Mouse (Mus musculus) frontal cortex, postnatal 10 days (tissue): Measurements from ENCODE around the gene Gm973.

Experiments
- DNase-seq, 2 experiments: peaks; one replicate each; pipeline ENCODE4 v3.0.0; 2022; ENCODE audit warnings: low spot score in 2 of 2, mixed read lengths in 1 of 2

Gm973 gene

DNA sequence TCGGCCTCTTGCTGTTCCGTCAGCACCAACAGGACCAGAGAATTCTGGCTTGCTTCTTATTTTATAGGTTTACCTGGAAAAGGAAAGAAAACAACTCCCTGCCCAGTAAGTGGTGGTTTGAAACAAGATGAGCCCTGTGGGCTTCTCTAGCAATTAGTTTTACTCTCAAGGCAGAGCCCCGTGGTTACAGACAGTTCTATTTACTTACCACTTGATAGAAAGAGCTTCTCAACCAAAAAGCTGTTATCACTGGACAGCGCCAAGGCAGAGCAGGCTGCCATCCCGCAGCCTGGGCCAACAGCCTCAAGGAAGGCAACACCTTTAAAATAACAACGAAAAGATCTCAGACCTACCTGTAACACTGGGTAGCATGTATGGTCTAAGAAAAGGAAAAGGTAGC, 26.2 kb downstream of the Gm973 start:
- DNase-seq, result no peak

DNA sequence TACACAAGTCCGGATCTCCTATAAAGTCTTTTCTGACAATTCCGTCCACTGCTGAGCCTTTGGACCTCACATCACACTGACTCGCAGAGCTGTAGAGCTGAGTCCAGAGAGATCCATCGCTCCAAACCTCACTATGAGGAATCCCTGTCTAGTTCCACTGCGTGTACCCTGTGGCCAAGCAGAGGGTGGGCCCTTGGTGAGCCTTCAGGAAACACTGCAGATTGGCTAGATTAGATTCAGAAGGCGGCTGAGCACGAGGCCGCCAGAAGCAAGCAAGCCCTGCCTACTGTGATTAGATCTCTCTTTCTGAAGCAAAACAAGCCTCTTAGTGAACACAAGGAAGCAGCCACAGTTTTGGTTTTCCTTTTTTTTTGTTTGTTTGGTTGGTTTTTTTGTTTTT, 27.8 kb downstream of the Gm973 start:
- DNase-seq, result no peak

DNA sequence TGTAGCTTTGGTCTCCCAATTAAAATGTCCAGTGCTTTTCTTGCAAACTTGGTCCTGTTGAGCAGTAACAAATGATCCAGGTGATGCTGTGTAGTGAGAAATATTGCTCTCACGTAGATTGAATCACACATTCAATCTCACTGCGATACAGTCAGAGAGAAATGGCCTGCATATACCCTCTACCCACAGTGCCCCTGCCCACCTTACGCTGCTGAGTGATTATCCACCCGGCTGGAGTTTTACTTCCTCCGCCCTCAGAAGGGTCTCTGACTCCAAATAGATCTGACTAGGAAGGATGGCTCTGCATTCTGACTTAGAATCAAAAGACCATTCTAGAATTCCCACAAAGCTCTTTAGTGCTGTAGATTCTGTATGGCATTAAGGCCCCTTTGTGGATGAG, 32.4 kb downstream of the Gm973 start:
- no peak for DNase-seq

DNA sequence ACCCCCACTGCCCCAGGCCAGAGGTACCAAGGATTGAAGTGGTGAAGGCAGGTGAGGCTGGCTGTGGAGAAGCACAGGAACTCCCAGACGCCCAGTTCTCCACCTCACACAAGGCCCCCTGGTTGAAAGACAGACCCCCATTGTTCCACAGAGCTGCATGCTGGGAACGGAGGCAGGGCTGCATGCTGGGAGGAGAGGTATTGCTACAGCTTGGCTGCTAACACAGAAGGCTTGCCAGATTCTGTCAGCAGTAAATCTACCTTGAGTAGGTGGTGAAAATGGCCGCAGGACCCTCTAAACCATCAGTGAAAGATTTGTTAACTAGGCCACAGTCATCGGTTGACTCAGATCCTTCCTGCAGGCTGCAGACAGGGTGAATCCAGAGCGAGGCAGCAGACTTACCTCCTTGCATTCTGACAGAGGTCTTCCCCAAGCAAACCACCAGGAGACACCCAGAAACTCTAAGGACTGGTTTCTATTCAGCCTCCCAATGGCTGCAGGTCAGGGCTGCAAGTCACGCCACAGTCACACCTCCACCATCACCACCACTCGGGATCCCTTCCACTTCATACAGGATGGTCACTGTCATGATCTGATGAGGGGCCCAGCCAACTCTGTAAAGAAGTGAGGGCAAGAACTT, 33.1 kb downstream of the Gm973 start:
- DNase-seq, result no peak

DNA sequence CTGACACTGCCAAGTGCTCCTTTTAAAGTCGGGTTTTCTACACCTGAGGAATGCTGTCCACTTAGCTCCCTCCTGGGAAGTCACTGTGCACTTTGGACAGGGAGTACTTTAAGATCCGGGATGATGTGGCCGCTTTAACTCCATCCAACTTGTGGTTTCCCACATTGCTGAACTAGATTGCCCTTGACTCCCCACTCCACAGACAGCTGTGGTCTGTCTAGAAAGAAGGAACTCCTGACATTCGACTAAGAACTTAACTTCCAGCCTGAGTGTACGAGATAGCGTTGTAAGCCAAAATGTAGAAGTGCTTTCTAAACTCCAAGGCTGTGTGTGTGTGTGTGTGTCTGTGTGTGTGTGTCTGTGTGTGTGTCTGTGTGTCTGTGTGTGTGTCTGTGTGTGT, 34.2 kb downstream of the Gm973 start:
- DNase-seq, result no peak

DNA sequence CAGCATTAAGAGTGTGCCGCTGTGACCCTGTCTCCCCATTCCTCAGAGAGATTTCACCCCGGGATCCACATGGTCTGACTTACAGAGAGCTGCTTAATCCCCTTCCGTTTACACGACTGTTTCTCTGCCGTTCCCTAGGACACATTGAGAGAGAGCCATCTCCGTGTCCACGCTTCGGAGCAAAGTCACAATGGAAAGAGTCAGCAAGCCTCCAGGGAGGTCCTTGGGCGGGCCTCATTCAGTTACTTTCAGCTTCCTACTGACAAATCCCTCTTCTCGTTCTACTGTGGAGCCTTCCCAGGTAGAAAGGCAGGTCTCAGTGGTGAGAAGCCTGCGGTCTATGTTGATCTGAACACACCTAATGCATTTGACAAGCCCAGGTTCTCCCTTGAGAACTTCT, 34.9 kb downstream of the Gm973 start:
- DNase-seq, result no peak

DNA sequence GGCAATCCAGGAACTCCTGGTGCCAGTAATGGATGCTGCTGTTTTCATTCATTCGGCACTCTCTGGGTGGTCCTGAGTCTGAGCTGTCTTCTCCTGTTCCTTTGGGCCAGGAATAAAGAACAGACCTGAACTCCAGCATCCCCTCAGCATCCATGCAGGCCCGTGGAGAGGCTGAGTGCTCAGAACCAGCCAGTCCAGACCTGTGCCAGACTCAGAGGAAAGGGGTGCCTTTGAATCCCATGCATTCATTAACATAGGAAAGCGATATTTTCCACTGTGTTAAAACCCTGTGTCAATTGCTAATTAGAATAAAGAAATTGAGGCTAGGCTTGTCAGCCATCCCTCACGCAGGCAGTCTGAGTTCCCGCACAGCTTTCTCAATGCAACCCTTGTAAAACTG, 37.6 kb downstream of the Gm973 start:
- DNase-seq, result no peak

DNA sequence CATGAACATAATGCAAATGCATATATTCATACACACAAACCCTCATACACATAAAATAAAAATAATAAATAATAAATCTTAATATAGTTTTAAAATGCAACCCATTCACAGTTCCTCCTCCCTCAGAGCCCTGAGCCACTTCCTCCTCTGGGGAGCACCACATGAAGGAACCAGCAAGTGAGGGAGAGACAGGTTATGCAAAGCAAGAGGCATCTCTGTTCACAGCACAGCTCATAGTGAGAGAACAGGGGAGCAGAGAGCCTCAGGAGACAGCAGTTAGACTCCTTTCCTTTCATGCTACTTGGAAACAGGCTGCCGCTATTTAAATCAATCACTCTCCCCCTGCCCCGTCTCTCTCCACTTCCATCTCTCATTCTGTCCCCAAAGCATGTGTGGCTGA, 47.5 kb downstream of the Gm973 start:
- no peak for DNase-seq

DNA sequence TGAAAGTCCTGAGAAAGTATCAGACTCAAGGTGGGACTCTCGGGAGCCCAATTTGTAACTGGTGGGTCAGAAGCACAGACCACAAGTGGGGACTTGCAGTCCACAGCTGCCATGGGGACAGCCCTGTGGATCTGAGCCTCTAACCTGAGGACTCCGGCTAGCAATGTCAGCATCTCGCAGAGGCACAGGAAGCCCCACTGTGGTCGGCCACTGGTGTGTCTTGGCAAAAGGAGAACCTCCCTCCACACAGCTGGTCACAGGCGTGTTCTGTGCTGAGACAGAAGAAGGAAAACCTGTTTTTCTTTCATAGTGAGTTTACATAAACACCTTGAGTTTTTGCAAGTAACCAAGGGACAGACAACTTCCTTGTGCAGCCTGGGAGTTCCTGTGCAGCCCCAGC, 49.7 kb downstream of the Gm973 start:
- no peak for DNase-seq

DNA sequence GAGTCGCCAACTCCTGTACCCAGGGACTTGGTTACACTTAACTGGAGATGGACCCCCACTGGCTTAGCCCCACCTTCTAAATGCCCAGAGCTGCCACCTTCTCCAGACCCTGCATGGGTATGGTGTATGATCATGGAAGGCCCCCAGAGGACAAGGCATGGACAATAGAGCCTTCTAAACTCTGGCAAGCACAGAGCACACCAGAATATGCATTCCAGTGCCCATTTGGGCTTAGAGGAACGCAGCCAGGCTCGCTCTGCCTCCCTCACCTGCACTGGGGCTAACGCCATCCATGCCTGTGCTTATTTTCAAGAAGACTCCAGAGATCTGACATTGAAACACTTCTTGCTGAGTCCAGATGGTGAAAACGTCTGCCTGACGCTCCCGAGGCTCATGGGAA, 50.2 kb downstream of the Gm973 start:
- DNase-seq, result no peak

DNA sequence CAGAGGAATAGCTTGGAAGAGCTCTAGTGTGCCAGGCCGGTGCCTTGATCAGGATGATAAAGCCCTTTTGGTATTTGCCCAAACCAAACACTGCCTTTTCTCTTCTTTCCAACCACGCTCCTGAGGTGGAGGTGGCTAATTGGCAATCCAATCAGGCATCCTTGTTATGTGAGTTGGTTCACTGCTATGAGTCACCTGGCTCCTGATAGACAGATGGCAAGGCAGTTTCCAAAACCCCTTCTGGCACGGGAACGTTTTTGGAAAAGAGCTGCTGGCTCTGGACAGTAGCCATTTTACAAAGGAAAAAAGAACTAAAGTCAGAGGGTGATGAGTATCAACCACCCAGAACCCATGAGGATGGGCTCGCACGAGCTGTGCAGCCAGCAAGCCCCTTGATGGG, 50.9 kb downstream of the Gm973 start:
- DNase-seq, result no peak

DNA sequence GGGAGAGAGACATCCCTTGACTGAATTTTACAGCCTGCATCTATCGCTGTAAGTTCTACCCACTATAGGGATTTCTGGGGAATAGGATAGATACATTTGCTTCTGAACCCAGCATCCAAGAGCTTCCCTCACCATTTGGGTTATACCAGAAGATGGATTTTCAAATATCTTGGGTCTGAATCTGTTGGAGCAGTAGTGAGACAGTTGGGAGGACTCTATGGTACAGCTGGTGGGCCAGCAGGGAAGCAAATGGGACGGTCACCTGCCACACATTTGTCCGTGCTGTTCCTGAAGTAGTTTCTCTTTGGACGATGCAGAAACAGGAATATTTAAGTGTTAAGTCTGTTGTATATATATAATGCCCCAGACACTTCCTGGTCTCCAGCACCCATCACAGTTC, 51.5 kb downstream of the Gm973 start:
- no peak for DNase-seq

DNA sequence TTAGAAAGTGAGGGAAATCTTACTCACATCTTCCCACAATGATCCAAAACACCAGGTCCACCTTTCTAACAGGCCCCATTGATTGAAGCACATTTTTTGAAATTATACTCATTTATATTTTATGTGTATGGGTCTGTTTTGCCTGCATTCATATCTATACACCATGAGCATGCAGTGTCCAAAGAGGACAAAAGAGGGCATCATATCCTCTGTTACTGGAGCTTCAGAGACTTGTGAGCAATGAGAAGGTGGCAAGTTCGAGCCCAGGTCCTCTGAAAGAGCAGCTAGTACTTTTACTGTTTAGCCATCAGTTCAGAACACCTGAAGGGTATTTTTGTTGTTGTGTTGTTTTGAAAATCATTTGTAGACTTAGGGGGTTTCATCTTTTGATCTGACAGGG, 52.2 kb downstream of the Gm973 start:
- DNase-seq, result no peak

DNA sequence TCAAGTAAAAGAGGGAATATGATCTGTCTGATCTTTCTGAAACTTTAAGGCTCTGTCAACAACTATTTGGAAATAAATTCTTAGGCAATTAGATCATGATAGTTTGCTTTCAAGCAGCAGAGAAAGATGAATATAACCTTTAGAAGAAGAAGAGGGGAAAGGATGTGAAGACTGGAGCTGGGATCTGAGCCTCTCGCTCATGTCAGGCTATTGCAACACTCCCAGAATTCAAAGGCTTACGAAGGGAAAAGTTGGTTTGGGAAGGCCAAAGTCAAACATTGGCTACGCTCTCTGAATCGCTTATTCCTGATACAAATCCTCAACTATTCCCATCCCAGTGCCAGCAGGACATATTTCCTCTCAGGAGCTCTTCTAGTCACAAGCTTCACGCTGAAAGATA, 53.2 kb downstream of the Gm973 start:
- no peak for DNase-seq

DNA sequence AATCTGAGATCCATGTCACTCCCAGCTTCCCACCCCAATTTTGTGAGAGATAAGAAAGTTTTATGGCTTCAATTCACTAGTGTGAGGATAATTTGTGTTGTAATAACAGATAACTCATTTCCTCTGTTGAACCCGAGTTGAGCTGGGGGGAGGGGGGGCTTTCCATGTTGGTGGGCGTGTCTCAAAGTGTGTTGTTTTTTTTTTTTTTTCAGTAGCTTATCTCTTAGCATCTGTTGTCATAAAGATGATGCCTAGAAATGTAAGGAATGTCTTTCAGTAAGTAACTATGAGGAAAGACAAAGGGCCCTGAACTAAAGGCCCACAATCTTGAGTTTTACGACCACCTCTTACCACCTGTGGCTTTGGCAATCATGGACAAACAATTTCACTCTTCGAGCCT, 54.7 kb downstream of the Gm973 start:
- no peak for DNase-seq

DNA sequence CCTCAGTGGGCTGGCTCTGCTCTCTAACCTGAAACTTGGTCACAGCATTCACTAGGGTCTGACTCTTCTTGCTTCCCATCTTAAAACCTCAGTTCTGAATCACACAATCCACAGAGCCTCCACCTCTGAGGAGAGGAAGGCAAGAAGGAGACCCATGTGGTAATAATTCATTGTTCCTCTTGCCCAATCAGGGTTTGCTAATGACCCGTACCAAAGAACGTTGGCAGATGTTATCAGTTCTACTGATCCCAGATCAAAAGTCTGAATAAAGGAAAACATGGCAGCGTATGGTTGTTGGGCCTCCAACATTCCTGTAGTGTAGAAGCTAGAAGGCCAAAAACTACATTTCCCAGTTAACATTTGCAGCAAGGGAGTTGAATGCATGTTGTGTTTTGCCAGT, 55.4 kb downstream of the Gm973 start:
- no peak for DNase-seq

DNA sequence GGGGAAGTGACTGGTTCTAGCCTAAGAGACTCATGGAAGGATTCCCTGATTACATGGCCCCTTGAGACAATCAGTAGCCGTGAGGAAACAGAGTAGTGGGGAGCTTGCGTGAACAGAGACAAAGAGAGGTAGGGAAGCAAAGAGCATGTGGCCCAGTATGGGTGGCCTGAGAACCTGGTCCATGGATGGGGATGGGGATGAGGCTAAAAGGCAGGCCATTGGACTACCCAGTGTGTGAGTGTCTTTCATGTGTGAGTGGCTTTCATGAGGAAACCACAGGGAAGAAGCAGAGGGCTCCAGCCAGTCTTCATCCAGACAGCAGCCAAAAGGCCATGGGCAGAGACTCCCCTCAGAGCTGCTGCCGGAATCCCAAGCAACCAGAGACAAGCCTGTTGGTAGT, 57.8 kb downstream of the Gm973 start:
- no peak for DNase-seq

DNA sequence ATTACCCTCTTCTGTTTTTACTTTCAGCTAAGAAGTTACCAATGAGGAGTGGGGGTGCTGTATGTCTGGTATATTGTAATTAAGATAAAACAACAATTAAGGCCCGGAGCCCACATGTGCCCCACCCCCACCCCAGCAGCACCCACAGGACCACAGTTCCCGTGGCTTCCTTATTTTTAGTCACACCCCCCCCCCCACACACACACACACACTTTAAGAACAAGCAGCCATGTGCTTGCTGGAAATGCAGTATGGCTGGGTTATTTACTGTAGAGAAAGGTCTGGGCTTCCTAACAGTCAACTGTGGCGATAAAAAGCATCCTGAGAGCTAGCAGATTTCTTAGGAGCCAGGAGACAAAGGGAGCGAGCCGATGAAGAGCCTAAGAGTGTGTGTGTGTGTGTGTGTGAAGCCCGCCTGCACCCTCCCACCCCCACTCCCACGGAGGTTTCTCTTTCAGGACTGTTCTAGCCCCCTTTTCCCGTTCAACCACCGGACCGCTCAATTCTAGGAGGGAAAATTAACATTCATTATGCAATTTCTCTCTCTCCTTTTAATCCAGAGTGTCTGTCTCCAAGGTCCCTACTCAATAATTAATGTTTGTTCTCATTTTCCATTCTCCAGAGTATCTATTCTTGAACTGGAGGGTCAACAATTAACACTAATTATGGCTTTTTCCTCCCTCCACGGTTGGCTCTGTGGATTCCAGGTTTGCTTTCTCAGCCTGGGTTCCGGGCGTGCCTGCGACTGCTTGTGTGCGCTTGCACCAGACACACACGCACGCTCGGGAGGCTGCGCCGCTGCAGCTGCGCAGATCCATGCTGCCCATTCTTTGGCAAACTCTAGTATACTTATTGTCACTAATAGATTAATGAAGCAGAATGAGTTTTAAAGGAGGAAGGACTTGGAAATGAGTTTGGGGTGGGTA, 58.5 kb downstream of the Gm973 start:
- DNase-seq, result peak in 1 of 2 experiments; percentile 27

DNA sequence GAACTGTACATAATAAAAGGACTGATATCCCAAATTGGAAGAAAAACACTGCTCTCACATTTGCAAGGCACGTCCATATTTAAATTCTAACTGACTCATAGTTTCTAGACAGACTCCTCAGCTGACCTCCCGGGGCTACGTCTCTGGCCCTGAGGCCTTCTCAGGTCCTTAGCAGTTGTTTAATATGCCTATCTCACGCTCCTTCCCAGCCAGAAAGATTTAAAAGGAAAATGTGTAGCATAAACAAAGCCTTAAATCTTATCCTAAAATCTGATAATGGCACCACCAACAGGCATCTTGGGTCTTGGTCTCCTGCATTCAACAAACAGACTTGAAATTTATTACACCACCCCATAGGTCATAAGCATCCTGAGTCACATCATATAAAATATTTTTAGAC, 62.7 kb downstream of the Gm973 start:
- no peak for DNase-seq

DNA sequence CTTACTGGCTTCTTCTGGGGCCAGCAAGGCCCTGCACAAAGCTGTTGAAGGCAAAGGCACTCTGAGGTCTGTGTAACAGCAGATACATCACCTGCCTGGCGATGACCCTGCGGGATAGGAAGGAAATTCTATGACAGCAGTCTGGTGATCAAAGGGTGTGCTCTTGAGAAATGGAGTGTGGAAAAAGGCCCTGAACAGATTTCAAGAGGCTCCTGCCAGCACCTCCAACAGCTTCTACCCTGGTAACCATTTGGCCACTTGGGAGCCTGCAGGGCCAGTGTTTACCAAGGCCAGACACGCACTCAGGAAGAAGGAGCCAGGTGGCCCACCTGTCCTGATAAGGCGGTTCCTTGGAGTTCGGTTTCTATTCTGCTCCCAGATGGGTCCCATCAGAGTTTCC, 63.3 kb downstream of the Gm973 start:
- no peak for DNase-seq

DNA sequence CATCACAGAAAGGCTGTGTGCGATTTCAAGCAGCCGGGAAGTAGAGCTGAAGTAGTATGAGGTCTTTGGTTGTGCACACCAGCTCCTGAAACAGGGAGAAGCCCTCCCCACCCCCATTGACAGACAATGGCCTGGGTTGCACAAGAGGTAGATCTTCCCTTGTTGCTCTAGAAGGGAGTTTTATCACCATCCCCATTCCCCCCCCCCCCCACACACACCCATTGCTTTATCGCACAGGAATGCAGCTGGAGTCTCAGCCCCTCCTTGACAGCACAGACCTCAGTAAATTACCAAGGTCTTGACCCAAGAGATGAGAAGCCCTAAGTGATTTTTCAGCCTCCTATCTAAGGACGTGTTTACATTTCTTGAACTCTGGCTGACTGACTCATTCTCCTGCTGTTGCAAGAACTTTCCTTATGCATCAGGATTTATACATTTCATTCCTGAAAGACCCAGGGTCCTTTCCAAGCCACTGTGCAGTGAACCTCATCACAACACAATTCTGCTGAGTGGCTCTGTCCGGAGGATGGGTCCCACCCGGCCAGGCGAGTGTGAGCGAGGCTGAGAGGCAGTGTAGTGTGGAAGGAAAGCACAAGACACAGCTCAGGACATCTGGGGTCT, 64.2 kb downstream of the Gm973 start:
- no peak for DNase-seq

DNA sequence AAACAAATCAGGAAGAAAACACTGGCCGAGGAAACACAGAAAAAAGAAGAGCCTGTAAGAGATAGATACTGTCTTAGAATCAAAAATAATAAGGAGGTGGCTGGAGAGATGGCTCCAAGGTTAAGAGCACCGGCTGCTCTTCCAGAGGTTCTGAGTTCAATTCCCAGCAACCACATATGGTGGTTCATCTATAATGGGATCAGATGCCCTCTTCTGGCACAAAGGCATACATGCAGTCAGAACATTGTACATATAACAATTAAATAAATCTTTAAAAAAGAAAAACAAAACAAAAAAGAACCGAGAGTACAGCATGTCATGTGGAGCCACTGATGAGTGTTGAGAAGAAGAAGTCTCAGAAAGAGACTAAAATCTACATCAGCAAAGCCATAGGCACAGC, 64.8 kb downstream of the Gm973 start:
- no peak for DNase-seq
